In the genomic region with DNA sequence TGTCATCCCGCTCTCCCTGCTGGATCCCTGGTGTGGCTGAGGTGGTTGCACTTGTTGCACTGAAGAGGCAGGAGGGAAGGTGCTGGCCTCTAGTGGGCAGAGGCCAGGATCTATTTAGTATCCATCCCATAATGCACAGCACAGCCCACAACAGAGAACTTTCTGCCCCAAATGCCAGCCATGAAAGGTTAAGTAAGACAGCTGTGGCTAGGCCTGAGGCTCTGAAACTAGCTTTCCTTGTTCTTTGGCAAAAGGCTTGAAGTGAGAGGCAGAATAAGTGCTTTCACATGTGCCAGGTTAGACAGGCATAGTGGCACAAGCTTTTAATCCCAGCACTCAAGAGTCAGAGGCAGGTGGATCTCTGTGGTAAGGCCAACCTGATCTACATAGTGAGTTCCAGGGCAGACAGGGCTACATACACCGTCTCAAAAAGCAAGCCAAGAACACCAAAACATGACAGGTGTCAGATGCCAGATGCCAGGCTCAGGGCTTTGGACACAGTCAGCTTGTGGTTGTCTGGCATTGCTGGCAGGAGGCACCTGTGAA, we compare ENCODE assay signal across 10 mouse cellular contexts.
A peak's percentile ranks its signal among the peaks of the same experiment; 100 is the strongest.
DNase-seq lines count a peak whose midpoint lies in the region; ATAC-seq lines count a peak whose summit lies in the region.
"Had no signal": no experiment of that assay in that cellular context is flagged by ENCODE, and none has a peak within 500 bp of the region (broad histone marks: within the 10 kb centered on the region; RNA-seq: fewer than 3 reads in every experiment).

No protein-coding gene starts in this region.

- WGBS in forebrain, embryonic 11.5 days = 88% methylated on average over 2 of the region's 2 CpGs

- no peaks in the 10 kb centered on the region for H3K27me3 ChIP-seq in forebrain, embryonic 11.5 days (ENCODE audit: control insufficient read depth, insufficient read depth, low read length)
- H3K27me3 ChIP-seq: hindbrain, embryonic 15.5 days; neural tube, embryonic 13.5 days had no signal

- H3K4me1 ChIP-seq in forebrain, embryonic 11.5 days (replicated peaks; ENCODE audit: control insufficient read depth, insufficient read depth, low read length) = no peaks in the 10 kb centered on the region

- no peaks in the 10 kb centered on the region for H3K9me3 ChIP-seq in forebrain, embryonic 11.5 days (ENCODE audit: control insufficient read depth, low read length)
- H3K9me3 ChIP-seq: hindbrain, embryonic 15.5 days; neural tube, embryonic 13.5 days had no signal

- no peak overlapping the region for H3K9ac ChIP-seq in forebrain, embryonic 11.5 days (ENCODE audit: low read length)
- H3K9ac ChIP-seq: hindbrain, embryonic 15.5 days; neural tube, embryonic 13.5 days had no signal

- no peak overlapping the region for H3K4me2 ChIP-seq in forebrain, embryonic 11.5 days (ENCODE audit: low read depth, low read length, severe bottlenecking)
- H3K4me2 ChIP-seq: hindbrain, embryonic 15.5 days; neural tube, embryonic 13.5 days had no signal

- H3K36me3 ChIP-seq in forebrain, embryonic 11.5 days (ENCODE audit: control insufficient read depth, insufficient read depth, low read length) = no peaks in the 10 kb centered on the region
- H3K36me3 ChIP-seq: hindbrain, embryonic 15.5 days; neural tube, embryonic 13.5 days had no signal

- 0 out of 2 replicates have a peak, but pooled peaks have one; percentile 8 for ATAC-seq in frontal cortex, adult (ENCODE audit: low TSS enrichment)
- ATAC-seq in forebrain, embryonic 11.5 days (replicated peaks; ENCODE audit: low FRiP score) = no peak

- DNase-seq in frontal cortex, postnatal 25 days (ENCODE audit: low spot score in 2 of 2) = no peak
- peak; percentile 38 to 43 for DNase-seq in B cell, adult 2 months
- peak; percentile 12 for DNase-seq in cerebellum, adult 8-10 months
- peak; percentile 42 for DNase-seq in lung, postnatal 10 days
- DNase-seq in forebrain, embryonic 11.5 days (ENCODE audit: low spot score) = no peak
- DNase-seq in embryo, embryonic 11 days = no peak
- DNase-seq in right cerebral cortex, postnatal 4 days = no peak

- no peak overlapping the region for H3K27ac ChIP-seq in forebrain, embryonic 11.5 days (ENCODE audit: low read depth, low read length)
- H3K27ac ChIP-seq: hindbrain, embryonic 15.5 days; neural tube, embryonic 13.5 days had no signal

- no peak overlapping the region for H3K4me3 ChIP-seq in forebrain, embryonic 11.5 days (ENCODE audit: low read depth, low read length)
- H3K4me3 ChIP-seq: hindbrain, embryonic 15.5 days; neural tube, embryonic 13.5 days had no signal

Comparison
In these comparisons a context has a peak if more than half of its experiments do, and no peak if none do; other contexts are left out.
1. DNase-seq: peak in B cell, adult 2 months (2 of 2), cerebellum, adult 8-10 months (single experiment) and lung, postnatal 10 days (single experiment); none in frontal cortex, postnatal 25 days (0 of 2), forebrain, embryonic 11.5 days (single experiment), embryo, embryonic 11 days (single experiment) and right cerebral cortex, postnatal 4 days (single experiment).